7 mouse cellular contexts compared by ENCODE assay signal in genomic region chr12:86878426-86879353, GRCm38 (mm10). TPM values are rescaled to one million over a fixed set of nuclear protein-coding genes. Genes with fewer than 3 reads are reported as not detected.
DNase-seq lines count a peak whose midpoint lies in the region; ATAC-seq and TF ChIP-seq lines count a peak whose summit lies in the region.

No protein-coding gene starts in this region.

- ATAC-seq in midbrain, embryonic 11.5 days (ENCODE audit: low FRiP score) = no peak
- ATAC-seq in forebrain, embryonic 14.5 days = no peak
- ATAC-seq in kidney, postnatal 0 days (replicated peaks; ENCODE audit: low FRiP score, low read depth) = no peak
- ATAC-seq in stomach, embryonic 16.5 days (ENCODE audit: insufficient read depth, low FRiP score) = no peak; the same call in 1 of the 2 replicates

- no peak overlapping the region for H3K27ac ChIP-seq in midbrain, embryonic 11.5 days (ENCODE audit: low read depth, low read length)
- H3K27ac ChIP-seq in midbrain, embryonic 10.5 days (replicated peaks) = no peak overlapping the region
- peak overlapping the region; percentile 22 for H3K27ac ChIP-seq in forebrain, embryonic 14.5 days (ENCODE audit: low read depth, low read length)
- peak overlapping the region; percentile 71 for H3K27ac ChIP-seq in kidney, postnatal 0 days
- H3K27ac ChIP-seq in stomach, embryonic 16.5 days (ENCODE audit: low read length) = peak overlapping the region; percentile 45; the same call in 1 of the 2 replicates

- no peak overlapping the region for H3K4me2 ChIP-seq in midbrain, embryonic 11.5 days
- H3K4me2 ChIP-seq in forebrain, embryonic 14.5 days (ENCODE audit: low read length) = peak overlapping the region; percentile 97
- H3K4me2 ChIP-seq in kidney, postnatal 0 days (ENCODE audit: low read length) = peak overlapping the region; percentile 21; the same call in 1 of the 2 replicates
- peak overlapping the region; percentile 23; the same call in 1 of the 2 replicates for H3K4me2 ChIP-seq in stomach, embryonic 16.5 days (ENCODE audit: low read depth, low read length)

- H3K9ac ChIP-seq in midbrain, embryonic 11.5 days (ENCODE audit: low read length) = no peak overlapping the region
- peak overlapping the region; percentile 37; the same call in 1 of the 2 replicates for H3K9ac ChIP-seq in forebrain, embryonic 14.5 days (ENCODE audit: low read length)
- H3K9ac ChIP-seq in kidney, postnatal 0 days (ENCODE audit: low read depth, low read length) = no peak overlapping the region
- H3K9ac ChIP-seq in stomach, embryonic 16.5 days (ENCODE audit: low read length) = no peak overlapping the region; the same call in 1 of the 2 replicates

- 86% methylated on average over 16 of the region's 16 CpGs for WGBS in midbrain, embryonic 11.5 days
- WGBS in midbrain, embryonic 10.5 days = 83% methylated on average over 16 of the region's 16 CpGs
- WGBS in forebrain, embryonic 14.5 days = 50% methylated on average over 16 of the region's 16 CpGs
- 29% methylated on average over 16 of the region's 16 CpGs for WGBS in kidney, postnatal 0 days
- WGBS in stomach, embryonic 16.5 days = 52% methylated on average over 16 of the region's 16 CpGs

- peak; percentile 77 for DNase-seq in midbrain, embryonic 11.5 days (ENCODE audit: low spot score, missing footprints)
- DNase-seq in midbrain, embryonic 10.5 days (ENCODE audit: low spot score) = no peak
- no peak for DNase-seq in forebrain, embryonic 14.5 days (ENCODE audit: low spot score)
- peak; percentile 88 for DNase-seq in kidney, postnatal 0 days (ENCODE audit: low spot score)
- DNase-seq in embryo, embryonic 9.5 days (ENCODE audit: extremely low spot score) = no peak
- no peak for DNase-seq in ovary, postnatal 36 days (ENCODE audit: low spot score)

- H3K9me3 ChIP-seq in midbrain, embryonic 11.5 days (ENCODE audit: control insufficient read depth, low read length) = no peaks in the 10 kb centered on the region
- no peaks in the 10 kb centered on the region for H3K9me3 ChIP-seq in midbrain, embryonic 10.5 days (replicated peaks)
- H3K9me3 ChIP-seq in forebrain, embryonic 14.5 days (replicated peaks; ENCODE audit: control insufficient read depth, low read length) = no peaks in the 10 kb centered on the region
- no peaks in the 10 kb centered on the region for H3K9me3 ChIP-seq in kidney, postnatal 0 days (replicated peaks; ENCODE audit: low read length)
- H3K9me3 ChIP-seq in stomach, embryonic 16.5 days (replicated peaks; ENCODE audit: control insufficient read depth, low read length) = no peaks in the 10 kb centered on the region

- no peak for TF ChIP-seq CTCF in kidney, postnatal 0 days (IDR thresholded peaks at IDR 0.05; ENCODE audit: low read depth)

- H3K27me3 ChIP-seq in midbrain, embryonic 11.5 days (ENCODE audit: control insufficient read depth, insufficient read depth, low read length) = no peaks in the 10 kb centered on the region
- peaks cover 20% of the 10 kb centered on the region for H3K27me3 ChIP-seq in midbrain, embryonic 10.5 days (ENCODE audit: low read depth, poor library complexity, severe bottlenecking)
- H3K27me3 ChIP-seq in forebrain, embryonic 14.5 days (replicated peaks; ENCODE audit: control insufficient read depth, insufficient read depth, low read length) = no peaks in the 10 kb centered on the region
- H3K27me3 ChIP-seq in kidney, postnatal 0 days (ENCODE audit: insufficient read depth, low read length) = no peaks in the 10 kb centered on the region
- H3K27me3 ChIP-seq in stomach, embryonic 16.5 days (ENCODE audit: control insufficient read depth, insufficient read depth, low read length) = no peaks in the 10 kb centered on the region

- H3K36me3 ChIP-seq in midbrain, embryonic 11.5 days (ENCODE audit: control insufficient read depth, insufficient read depth, low read length) = no peaks in the 10 kb centered on the region
- H3K36me3 ChIP-seq in midbrain, embryonic 10.5 days = peaks cover 21% of the 10 kb centered on the region
- peaks cover 10% of the 10 kb centered on the region for H3K36me3 ChIP-seq in forebrain, embryonic 14.5 days (ENCODE audit: control insufficient read depth, insufficient read depth, low read length)
- H3K36me3 ChIP-seq in kidney, postnatal 0 days (ENCODE audit: insufficient read depth, low read length) = no peaks in the 10 kb centered on the region
- no peaks in the 10 kb centered on the region for H3K36me3 ChIP-seq in stomach, embryonic 16.5 days (ENCODE audit: control insufficient read depth, insufficient read depth, low read length)

- peaks cover 18% of the 10 kb centered on the region for H3K4me1 ChIP-seq in midbrain, embryonic 11.5 days (ENCODE audit: control insufficient read depth, insufficient read depth, low read length)
- peaks cover 51% of the 10 kb centered on the region for H3K4me1 ChIP-seq in midbrain, embryonic 10.5 days
- peaks cover 28% of the 10 kb centered on the region for H3K4me1 ChIP-seq in forebrain, embryonic 14.5 days (ENCODE audit: control insufficient read depth, insufficient read depth, low read length)
- peaks cover 20% of the 10 kb centered on the region for H3K4me1 ChIP-seq in kidney, postnatal 0 days (replicated peaks; ENCODE audit: insufficient read depth, low read length)
- peaks cover 24% of the 10 kb centered on the region for H3K4me1 ChIP-seq in stomach, embryonic 16.5 days (ENCODE audit: control insufficient read depth, insufficient read depth, low read length)

- no peak overlapping the region for H3K4me3 ChIP-seq in midbrain, embryonic 11.5 days (ENCODE audit: low read depth, low read length)
- no peak overlapping the region for H3K4me3 ChIP-seq in midbrain, embryonic 10.5 days
- no peak overlapping the region for H3K4me3 ChIP-seq in forebrain, embryonic 14.5 days (ENCODE audit: low read depth, low read length)
- no peak overlapping the region for H3K4me3 ChIP-seq in kidney, postnatal 0 days (replicated peaks; ENCODE audit: low read depth, low read length)
- no peak overlapping the region for H3K4me3 ChIP-seq in stomach, embryonic 16.5 days (replicated peaks; ENCODE audit: low read length)

RNA-seq across cellular contexts. Expression of gene Irf2bpl, which starts 5.9 kb away (rescaled TPM):
- 24.4 and 26.4 TPM in 2 replicates for polyA plus RNA-seq in midbrain, embryonic 11.5 days (2014; fragmentation: Nextera tagmentation; extraction: Ambion mirVana)
- polyA plus RNA-seq in midbrain, embryonic 10.5 days (2016; fragmentation: Nextera tagmentation; extraction: Ambion mirVana) = 28.6 and 39.6 TPM in 2 replicates
- polyA plus RNA-seq in forebrain, embryonic 14.5 days (2014; fragmentation: Nextera tagmentation; extraction: Ambion mirVana) = 41.4 and 56.5 TPM in 2 replicates
- 52.1 and 57.9 TPM in 2 replicates for polyA plus RNA-seq in kidney, postnatal 0 days (2015; fragmentation: Nextera tagmentation; extraction: Ambion mirVana)
- 10.1 and 11.7 TPM in 2 replicates for polyA plus RNA-seq in stomach, embryonic 16.5 days (2015; fragmentation: Nextera tagmentation; extraction: Ambion mirVana)

Comparison
In these comparisons a context has a peak if more than half of its experiments do, and no peak if none do; other contexts are left out.
1. DNase-seq: peak in midbrain, embryonic 11.5 days (single experiment) and kidney, postnatal 0 days (single experiment); none in midbrain, embryonic 10.5 days (single experiment), forebrain, embryonic 14.5 days (single experiment), embryo, embryonic 9.5 days (single experiment) and ovary, postnatal 36 days (single experiment).
2. H3K27ac ChIP-seq: peak in forebrain, embryonic 14.5 days (single experiment), kidney, postnatal 0 days (single experiment) and stomach, embryonic 16.5 days (single experiment); none in midbrain, embryonic 11.5 days (single experiment) and midbrain, embryonic 10.5 days (single experiment).